Mouse (Mus musculus) forebrain, embryonic 15.5 days (tissue): ENCODE results near the gene Olfr656. TPM values are rescaled to one million over a fixed set of nuclear protein-coding genes. Genes with fewer than 3 reads are reported as not detected.

Experiments
- ATAC-seq: fragments of 200-750 bp; cut with Nextera tagmentation; replicated peaks from 2 replicates; pipeline ENCODE4 v1.8.0; 2017; ENCODE audit warnings: mild to moderate bottlenecking, moderate TSS enrichment, moderate library complexity
- H3K27ac ChIP-seq: fragments of 300-500 bp; sonication (generic); replicated peaks from 2 replicates; pipeline ENCODE4 v1.5.1; 2015; ENCODE audit warnings: mild to moderate bottlenecking, inconsistent platforms
- H3K27me3 ChIP-seq: fragments of 300-500 bp; sonication (generic); 2 replicates; pipeline ENCODE4 v1.6.1; 2015; ENCODE audit warnings: inconsistent platforms
- H3K36me3 ChIP-seq: fragments of 300-500 bp; sonication (generic); 2 replicates; pipeline ENCODE4 v1.6.1; 2015; ENCODE audit warnings: mild to moderate bottlenecking, inconsistent platforms
- H3K4me1 ChIP-seq: fragments of 300-500 bp; sonication (generic); 2 replicates; pipeline ENCODE4 v1.6.1; 2015; ENCODE audit warnings: inconsistent platforms
- H3K4me2 ChIP-seq: fragments of 300-500 bp; sonication (generic); replicated peaks from 2 replicates; pipeline ENCODE4 v1.6.1; 2015; ENCODE audit warnings: mild to moderate bottlenecking, inconsistent platforms
- H3K4me3 ChIP-seq: fragments of 300-500 bp; sonication (generic); 2 replicates; pipeline ENCODE4 v1.5.1; 2015; ENCODE audit warnings: mild to moderate bottlenecking, inconsistent platforms
- H3K9ac ChIP-seq: fragments of 300-500 bp; sonication (generic); replicated peaks from 2 replicates; pipeline ENCODE4 v1.6.1; 2015; ENCODE audit warnings: mild to moderate bottlenecking, inconsistent platforms
- H3K9me3 ChIP-seq: fragments of 300-500 bp; sonication (generic); 2 replicates; pipeline ENCODE4 v1.6.1; 2016; ENCODE audit warnings: inconsistent platforms
- WGBS: fragments of 180-500 bp; shearing (Covaris S2); methylation state at CpG from one replicate; pipeline ENCODE4 v1.1.7; 2015; ENCODE audit warnings: mixed read lengths; 5-methylcytosine and 5-hydroxymethylcytosine counted together
- polyA plus RNA-seq: library from polyadenylated mRNA; unstranded; fragments of >200 nt; fragmentation: Nextera tagmentation; extraction: Ambion mirVana; gene quantifications from 2 replicates; pipeline ENCODE4 v1.2.1, GENCODE M21; 2015

Olfr656 gene
- not detected in 2 replicates for polyA plus RNA-seq

- Histone ChIP-seq H3K4me3 (no peak within 1 kb of the TSS), H3K4me2 (no peak within 1 kb of the TSS), H3K9me3 (no peaks in the 10 kb centered on the region), H3K27ac (no peak within 1 kb of the TSS), H3K36me3 (no peaks in the 10 kb centered on the region), H3K9ac (no peak within 1 kb of the TSS), H3K4me1 (no peaks in the 10 kb centered on the region), H3K27me3 (no peaks in the 10 kb centered on the region)
- no peak for ATAC-seq
- 75% methylated on average over 4 of the region's 4 CpGs for WGBS
Observed at GRCm38 (mm10) chr7:104613655-104614054, at the start of gene Olfr656. TSS of gene Olfr656 (plus strand) at chr7:104613955.

- H3K27ac ChIP-seq, result no peak within 1 kb of the TSS
- no peaks in the 10 kb centered on the region for H3K27me3 ChIP-seq
- no peaks in the 10 kb centered on the region for H3K4me1 ChIP-seq
- H3K4me3 ChIP-seq, result no peak within 1 kb of the TSS
- H3K36me3 ChIP-seq, result no peaks in the 10 kb centered on the region
- no peak within 1 kb of the TSS for H3K9ac ChIP-seq
- WGBS, result 78% methylated on average over 2 of the region's 2 CpGs
- no peak within 1 kb of the TSS for H3K4me2 ChIP-seq
- ATAC-seq, result no peak
- H3K9me3 ChIP-seq, result no peaks in the 10 kb centered on the region
Observed at GRCm38 (mm10) chr7:104577014-104577413, 36.7 kb upstream of the Olfr656 start, which contains the start of gene Olfr653. TSS of gene Olfr653 (plus strand) at chr7:104577314.

GRCm38 (mm10) chr7:104580846-104581245 lies 32.9 kb upstream of the Olfr656 start:
- Histone ChIP-seq H3K9ac (no peak overlapping the region), H3K27me3 (no peaks in the 10 kb centered on the region), H3K4me2 (no peak overlapping the region), H3K36me3 (no peaks in the 10 kb centered on the region), H3K27ac (no peak overlapping the region), H3K9me3 (no peaks in the 10 kb centered on the region), H3K4me3 (no peak overlapping the region), H3K4me1 (no peaks in the 10 kb centered on the region)
- ATAC-seq, result no peak
- WGBS, result 90% methylated on average over 4 of the region's 4 CpGs

GRCm38 (mm10) chr7:104581429-104581828 lies 32.3 kb upstream of the Olfr656 start:
- Histone ChIP-seq H3K4me3 (no peak overlapping the region), H3K9me3 (no peaks in the 10 kb centered on the region), H3K4me2 (no peak overlapping the region), H3K4me1 (no peaks in the 10 kb centered on the region), H3K27ac (no peak overlapping the region), H3K27me3 (no peaks in the 10 kb centered on the region), H3K9ac (no peak overlapping the region), H3K36me3 (no peaks in the 10 kb centered on the region)
- ATAC-seq, result no peak
- 89% methylated on average over 4 of the region's 4 CpGs for WGBS

GRCm38 (mm10) chr7:104586725-104587124 lies 27.0 kb upstream of the Olfr656 start, which contains the start of gene Olfr654:
TSS of gene Olfr654 (plus strand) at chr7:104587025.
- no peaks in the 10 kb centered on the region for H3K9me3 ChIP-seq
- no peaks in the 10 kb centered on the region for H3K27me3 ChIP-seq
- H3K4me3 ChIP-seq, result no peak within 1 kb of the TSS
- H3K9ac ChIP-seq, result no peak within 1 kb of the TSS
- no peak within 1 kb of the TSS for H3K27ac ChIP-seq
- no peak for ATAC-seq
- H3K4me1 ChIP-seq, result no peaks in the 10 kb centered on the region
- no peak within 1 kb of the TSS for H3K4me2 ChIP-seq
- 93% methylated on average over 4 of the region's 4 CpGs for WGBS
- no peaks in the 10 kb centered on the region for H3K36me3 ChIP-seq

GRCm38 (mm10) chr7:104588274-104588673 lies 25.5 kb upstream of the Olfr656 start:
- H3K36me3 ChIP-seq, result no peaks in the 10 kb centered on the region
- no peak overlapping the region for H3K9ac ChIP-seq
- H3K4me2 ChIP-seq, result no peak overlapping the region
- no peak overlapping the region for H3K4me3 ChIP-seq
- no peaks in the 10 kb centered on the region for H3K9me3 ChIP-seq
- no peak for ATAC-seq
- no peaks in the 10 kb centered on the region for H3K4me1 ChIP-seq
- 86% methylated on average over 5 of the region's 5 CpGs for WGBS
- H3K27me3 ChIP-seq, result no peaks in the 10 kb centered on the region
- no peak overlapping the region for H3K27ac ChIP-seq

GRCm38 (mm10) chr7:104601679-104602078 lies 12.1 kb upstream of the Olfr656 start, which contains the start of gene Olfr655:
TSS of gene Olfr655 (minus strand) at chr7:104601779.
- no peaks in the 10 kb centered on the region for H3K27me3 ChIP-seq
- ATAC-seq, result no peak
- 91% methylated on average over 2 of the region's 2 CpGs for WGBS
- no peaks in the 10 kb centered on the region for H3K9me3 ChIP-seq
- H3K36me3 ChIP-seq, result no peaks in the 10 kb centered on the region
- H3K9ac ChIP-seq, result no peak within 1 kb of the TSS
- H3K4me3 ChIP-seq, result no peak within 1 kb of the TSS
- no peak within 1 kb of the TSS for H3K4me2 ChIP-seq
- no peak within 1 kb of the TSS for H3K27ac ChIP-seq
- no peaks in the 10 kb centered on the region for H3K4me1 ChIP-seq

GRCm38 (mm10) chr7:104603173-104603572 lies 10.6 kb upstream of the Olfr656 start:
- 7% methylated on average over 3 of the region's 3 CpGs for WGBS
- Histone ChIP-seq H3K4me1 (no peaks in the 10 kb centered on the region), H3K27ac (no peak overlapping the region), H3K9me3 (no peaks in the 10 kb centered on the region), H3K4me2 (no peak overlapping the region), H3K9ac (no peak overlapping the region), H3K27me3 (no peaks in the 10 kb centered on the region), H3K4me3 (no peak overlapping the region), H3K36me3 (no peaks in the 10 kb centered on the region)
- no peak for ATAC-seq

- H3K27ac ChIP-seq, result no peak overlapping the region
- no peaks in the 10 kb centered on the region for H3K27me3 ChIP-seq
- no peaks in the 10 kb centered on the region for H3K4me1 ChIP-seq
- no peak overlapping the region for H3K4me2 ChIP-seq
- no peaks in the 10 kb centered on the region for H3K36me3 ChIP-seq
- no peak for ATAC-seq
- no peak overlapping the region for H3K9ac ChIP-seq
- no peaks in the 10 kb centered on the region for H3K9me3 ChIP-seq
- H3K4me3 ChIP-seq, result no peak overlapping the region
Observed at GRCm38 (mm10) chr7:104604727-104605126, 9.0 kb upstream of the Olfr656 start.

- Histone ChIP-seq H3K36me3 (no peaks in the 10 kb centered on the region), H3K27me3 (no peaks in the 10 kb centered on the region), H3K27ac (no peak within 1 kb of the TSS), H3K9ac (no peak within 1 kb of the TSS), H3K4me1 (no peaks in the 10 kb centered on the region), H3K4me2 (no peak within 1 kb of the TSS), H3K9me3 (no peaks in the 10 kb centered on the region), H3K4me3 (no peak within 1 kb of the TSS)
- no peak for ATAC-seq
Observed at GRCm38 (mm10) chr7:104624494-104624893, 10.7 kb downstream of the Olfr656 start, which contains the start of gene Olfr657. TSS of gene Olfr657 (plus strand) at chr7:104624794.

GRCm38 (mm10) chr7:104646841-104647482 lies 33.2 kb downstream of the Olfr656 start, which contains the start of gene Olfr658:
TSS of gene Olfr658 (minus strand) at chr7:104647305.
- Histone ChIP-seq H3K4me3 (peak within 1 kb of the TSS; percentile 31), H3K9ac (no peak within 1 kb of the TSS), H3K9me3 (no peaks in the 10 kb centered on the region), H3K27ac (no peak within 1 kb of the TSS), H3K4me2 (peak within 1 kb of the TSS; percentile 45), H3K4me1 (no peaks in the 10 kb centered on the region), H3K27me3 (no peaks in the 10 kb centered on the region), H3K36me3 (no peaks in the 10 kb centered on the region)
- ATAC-seq, result peak; percentile 95
- 34% methylated on average over 21 of the region's 22 CpGs for WGBS

- Histone ChIP-seq H3K36me3 (no peaks in the 10 kb centered on the region), H3K9ac (no peak within 1 kb of the TSS), H3K4me2 (no peak within 1 kb of the TSS), H3K27me3 (no peaks in the 10 kb centered on the region), H3K9me3 (no peaks in the 10 kb centered on the region), H3K4me1 (no peaks in the 10 kb centered on the region), H3K27ac (no peak within 1 kb of the TSS), H3K4me3 (no peak within 1 kb of the TSS)
- WGBS, result 92% methylated on average over 3 of the region's 3 CpGs
- ATAC-seq, result no peak
Observed at GRCm38 (mm10) chr7:104666453-104666852, 52.7 kb downstream of the Olfr656 start, which contains the start of gene Olfr659. TSS of gene Olfr659 (plus strand) at chr7:104666753.
